Mouse (Mus musculus) C2C12 (cell line): Measurements from ENCODE around the gene Gnai2.

Source experiments
- CEBPB ChIP-seq: IDR thresholded peaks from one replicate; pipeline ENCODE4 v1.6.1; 2011; ENCODE audit warnings: low read depth, mild to moderate bottlenecking, control low read depth, moderate library complexity
- CTCF ChIP-seq: IDR thresholded peaks from one replicate; pipeline ENCODE4 v1.5.1; 2011; ENCODE audit not compliant: control insufficient read depth, insufficient read depth, insufficient read length
- FOSL1 ChIP-seq: IDR thresholded peaks from one replicate; pipeline ENCODE4 v1.8.0; 2011; ENCODE audit warnings: mild to moderate bottlenecking, low read length; ENCODE audit not compliant: poor library complexity, insufficient read depth, severe bottlenecking
- MAX ChIP-seq: IDR thresholded peaks from one replicate; pipeline ENCODE4 v1.6.1; 2011; ENCODE audit warnings: mild to moderate bottlenecking, control low read depth
- MYOD1 ChIP-seq: IDR thresholded peaks from one replicate; pipeline ENCODE4 v1.6.1; 2011; ENCODE audit warnings: low read depth; ENCODE audit not compliant: control insufficient read depth, insufficient read length
- MYOG ChIP-seq: IDR thresholded peaks from one replicate; pipeline ENCODE4 v1.6.1; 2011; ENCODE audit not compliant: control insufficient read depth, insufficient read length; ENCODE audit errors: extremely low read depth
- USF1 ChIP-seq: IDR thresholded peaks from one replicate; pipeline ENCODE4 v1.6.1; 2011; ENCODE audit warnings: low read depth, mild to moderate bottlenecking, control low read depth, moderate library complexity

- TF ChIP-seq MYOG = no peak
- TF ChIP-seq CTCF = no peak
- TF ChIP-seq MYOD1 = no peak
- TF ChIP-seq USF1 = no peak
- TF ChIP-seq MAX = no peak
- no peak for TF ChIP-seq FOSL1
- TF ChIP-seq CEBPB = no peak
Observed at GRCm38 (mm10) chr9:107624951-107625350, 10.2 kb downstream of the Gnai2 start.
